Mouse (Mus musculus): ENCODE data around the gene Fkbp14.

Fkbp14 gene

DNA sequence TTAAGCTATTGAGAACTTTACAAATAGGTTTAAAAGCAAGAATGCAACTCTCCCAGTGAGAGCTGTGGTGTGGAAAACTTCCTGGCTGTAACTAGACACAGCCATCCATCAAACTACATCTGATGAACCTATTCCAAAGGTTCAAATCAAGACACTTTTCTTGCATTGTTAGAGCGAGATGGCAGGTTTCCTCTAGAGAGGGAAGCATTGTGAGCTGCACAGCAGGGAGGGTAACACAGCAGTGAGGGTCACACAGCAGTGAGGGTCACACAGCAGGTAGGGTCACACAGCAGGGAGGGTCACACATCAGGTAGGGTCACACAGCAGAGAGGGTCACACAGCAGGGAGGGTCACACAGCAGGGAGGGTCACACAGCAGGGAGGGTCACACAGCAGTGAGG lies 8.9 kb downstream of the Fkbp14 start:
- no peak for DNase-seq (ENCODE audit: low read depth)

DNA sequence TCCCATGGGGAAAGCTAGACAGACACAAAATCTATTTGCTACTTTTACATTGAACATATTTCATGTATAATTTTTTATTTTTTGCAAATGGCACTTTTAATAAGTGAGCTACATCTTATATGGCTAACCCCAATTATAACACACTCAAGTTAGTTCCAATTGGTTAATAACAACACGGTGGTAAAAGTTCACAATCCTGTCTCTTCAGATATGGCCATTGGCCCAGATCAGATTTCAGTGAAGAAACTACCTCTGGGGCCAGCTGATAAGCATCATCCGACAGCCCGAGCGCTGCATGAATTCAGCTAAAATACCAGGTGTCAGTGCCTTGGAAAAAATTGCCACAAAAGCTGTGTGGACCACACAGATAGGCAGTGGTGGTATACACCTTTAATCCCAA lies 9.4 kb downstream of the Fkbp14 start:
- DNase-seq (ENCODE audit: low read depth), result no peak

DNA sequence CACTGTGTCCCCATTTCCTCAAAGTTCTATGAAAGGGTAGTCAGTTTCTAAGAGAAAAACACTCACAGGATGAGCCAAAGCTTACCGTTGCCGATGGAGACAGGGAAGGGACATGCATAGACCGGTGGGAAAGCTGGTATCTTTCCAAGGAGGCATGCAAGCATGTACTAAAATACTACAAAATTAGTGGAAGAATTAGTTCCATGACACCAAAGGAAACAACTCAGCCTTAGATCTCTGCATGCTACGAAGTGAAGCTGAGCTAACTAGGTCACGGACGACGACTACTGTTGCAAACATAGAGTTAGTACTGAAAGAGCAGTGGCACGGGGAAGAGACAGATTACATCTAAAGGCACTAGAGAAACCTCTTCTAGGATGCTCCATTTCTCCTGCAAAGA lies 10.2 kb downstream of the Fkbp14 start:
- no peak for DNase-seq (ENCODE audit: low read depth)

DNA sequence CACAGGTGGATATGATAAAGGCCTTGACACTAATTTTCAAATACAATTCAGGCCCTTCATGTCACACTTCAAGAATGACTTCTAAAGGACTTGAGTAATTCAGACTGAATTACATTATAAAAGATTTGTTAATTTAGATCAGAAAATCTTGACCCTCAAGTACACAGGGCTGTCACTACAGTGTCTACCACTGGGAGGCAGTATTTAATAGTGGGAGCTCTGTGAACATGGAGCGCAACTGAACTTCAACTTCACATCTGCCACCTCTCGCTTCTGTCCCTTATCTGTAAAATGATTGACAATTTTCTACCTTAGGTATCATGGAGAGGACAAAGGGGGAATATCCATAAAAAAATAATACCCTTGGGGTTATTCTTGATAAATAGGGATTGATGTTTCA lies 10.9 kb downstream of the Fkbp14 start:
- peak; percentile 71 for DNase-seq (ENCODE audit: low read depth)

DNA sequence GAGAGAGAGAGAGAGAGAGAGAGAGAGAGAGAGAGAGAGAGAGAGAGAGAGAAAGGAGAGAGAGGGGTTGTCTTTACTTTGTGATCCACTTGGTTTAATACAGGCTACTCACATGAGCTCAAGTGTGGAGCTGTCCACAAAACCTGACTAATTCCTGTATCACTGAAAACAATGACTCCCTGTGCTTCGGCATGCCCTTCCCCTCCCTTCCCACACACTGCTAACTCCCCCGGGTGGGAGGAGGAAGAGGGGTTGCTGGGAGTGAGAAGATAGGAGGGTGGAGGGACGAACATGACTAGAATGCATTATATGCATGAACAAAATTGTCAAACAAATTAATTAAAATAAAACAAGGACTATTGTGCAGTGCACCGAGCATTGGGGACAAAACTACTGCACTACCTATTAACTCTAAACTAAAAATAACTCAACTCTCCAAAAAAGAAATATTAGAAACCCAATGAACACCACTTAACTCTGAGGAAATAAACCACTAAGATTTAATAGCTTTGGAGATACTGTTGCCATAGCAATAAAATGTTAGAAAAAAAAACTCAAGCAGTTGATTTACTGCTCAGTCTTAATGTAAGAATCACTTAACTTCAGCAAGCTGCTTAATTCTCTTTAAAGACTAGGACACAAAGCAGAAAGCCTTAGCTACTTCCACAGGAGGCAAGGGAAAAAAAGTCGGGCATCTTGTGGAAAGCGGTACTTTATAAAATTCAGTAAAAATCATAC lies 23.7 kb downstream of the Fkbp14 start:
- no peak for DNase-seq (ENCODE audit: low read depth)

DNA sequence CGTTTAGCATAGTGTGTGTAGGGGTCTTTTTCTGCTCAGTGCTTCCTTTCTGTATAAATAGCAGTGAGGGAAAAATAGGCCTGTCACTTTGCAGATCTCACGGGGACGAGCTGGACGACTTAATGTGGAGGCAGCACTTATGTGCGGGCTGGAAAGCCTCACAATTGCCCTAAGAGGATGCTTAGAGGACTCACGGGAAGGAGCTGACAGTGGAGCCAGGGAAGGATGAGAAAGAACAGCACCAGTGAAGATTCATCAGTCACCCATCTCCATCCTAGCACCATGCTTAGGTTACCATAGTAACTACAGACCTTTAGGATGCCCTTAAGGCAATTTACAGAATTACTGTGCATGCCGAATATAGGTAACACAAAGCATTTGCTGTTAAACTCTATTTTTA lies 27.3 kb downstream of the Fkbp14 start:
- DNase-seq (ENCODE audit: low read depth), result no peak

DNA sequence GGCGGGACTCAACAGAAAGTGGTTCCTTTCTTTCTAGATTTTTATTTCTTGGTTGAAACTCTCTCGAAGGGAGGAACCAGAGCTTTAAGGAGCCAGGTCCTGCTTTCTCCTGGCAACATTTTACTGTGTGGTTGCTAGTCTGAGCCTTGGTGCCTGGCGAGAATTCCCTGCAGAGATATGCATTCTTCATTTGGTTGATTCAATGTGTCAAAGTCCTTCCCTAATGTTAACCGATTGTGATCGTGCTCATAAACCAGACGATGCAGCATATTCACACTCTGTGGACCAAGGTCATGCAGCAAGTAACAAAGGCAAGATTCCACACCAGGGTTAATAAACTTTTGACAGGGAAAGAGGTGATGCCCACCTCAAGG lies 30.6 kb downstream of the Fkbp14 start:
- no peak for DNase-seq (ENCODE audit: low read depth)

DNA sequence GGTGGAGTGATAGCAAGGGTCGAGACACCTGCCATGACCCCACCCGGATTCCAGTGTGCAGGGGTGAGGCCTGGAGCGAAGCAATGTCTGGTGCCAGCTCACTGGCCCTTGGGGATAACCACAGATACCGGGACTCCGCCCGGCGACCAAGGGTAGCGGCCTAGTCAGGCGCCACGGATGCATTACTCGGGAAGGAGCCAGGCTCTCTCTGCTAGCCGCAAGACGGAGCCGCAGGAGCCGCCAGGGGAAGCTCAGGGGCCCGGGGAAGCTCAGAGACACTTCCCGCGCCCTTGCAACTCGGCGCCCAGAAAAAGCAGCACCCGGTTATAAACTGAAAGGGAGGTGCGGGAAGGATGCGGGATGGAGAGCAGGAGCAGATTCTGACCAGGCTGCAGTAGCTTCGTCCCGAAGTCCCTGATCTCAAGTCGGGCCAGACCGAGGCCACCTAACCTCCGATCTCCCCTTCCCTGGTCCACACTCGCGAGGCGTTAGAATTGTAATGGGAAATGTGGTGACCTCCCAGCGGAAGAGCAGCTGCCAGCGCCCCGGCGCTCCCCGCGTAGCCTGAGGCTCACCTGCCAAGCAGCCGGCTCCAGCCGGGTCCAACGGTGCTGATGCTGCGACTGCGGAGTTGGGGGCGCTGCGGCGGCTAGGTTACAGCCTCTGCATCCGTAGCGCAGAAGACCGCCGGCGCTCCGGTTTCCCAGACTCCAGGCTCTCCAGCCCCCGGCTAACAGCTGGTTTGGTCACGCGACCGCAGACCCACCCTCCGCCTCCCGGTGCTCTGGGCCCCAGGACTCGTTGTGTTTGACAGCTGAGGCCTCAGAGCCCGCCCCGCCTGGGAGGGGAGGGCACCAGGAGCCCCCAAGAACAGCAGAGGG lies 31.2 kb downstream of the Fkbp14 start, which contains the start of gene Scrn1:
TSS of gene Scrn1 (minus strand) at position 825 of the 881 bp plus-strand sequence.
- peak; percentile 3 for DNase-seq (ENCODE audit: low read depth)

DNA sequence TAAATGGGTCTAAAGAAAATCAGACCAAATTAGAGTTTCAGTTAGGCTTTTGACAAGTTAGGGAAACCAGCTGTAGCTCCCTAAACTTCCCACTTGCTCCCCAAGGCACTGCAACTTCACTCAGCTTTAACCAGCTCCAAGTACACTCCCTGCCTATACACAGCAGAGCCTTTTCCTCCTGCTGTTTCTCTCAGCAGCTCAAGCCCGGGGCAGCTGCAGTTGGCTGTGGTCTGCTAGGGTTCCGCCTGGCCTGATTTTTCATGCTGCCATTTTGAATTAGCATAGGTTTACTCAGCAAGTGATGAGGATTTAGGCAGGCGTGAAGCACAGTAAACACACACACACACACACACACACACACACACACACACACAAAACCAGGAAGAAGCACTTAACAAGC lies 32.1 kb downstream of the Fkbp14 start:
- DNase-seq (ENCODE audit: low read depth), result no peak

DNA sequence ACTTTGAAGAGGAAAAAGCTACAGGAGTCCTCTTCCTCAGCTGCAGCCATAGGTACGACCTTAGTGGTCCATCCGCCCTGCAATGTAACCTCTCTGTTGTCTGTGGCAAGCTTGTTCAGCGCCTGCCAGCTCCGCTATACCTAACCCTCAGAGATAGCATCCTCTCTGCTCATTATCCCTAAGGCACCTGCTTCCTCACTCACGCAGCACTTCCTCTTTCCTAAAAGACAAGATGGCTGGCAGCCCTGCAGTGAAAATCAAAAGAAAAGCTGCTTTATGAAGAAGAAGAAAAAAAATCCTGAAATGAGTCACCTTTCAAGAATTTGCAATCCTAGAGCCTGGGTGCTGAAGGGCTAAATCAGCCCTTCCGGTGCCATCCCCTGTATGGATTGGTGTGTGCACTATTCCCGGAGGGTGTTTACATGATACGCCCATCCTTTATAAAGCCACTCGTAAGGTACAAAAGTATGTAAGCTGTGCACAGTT lies 32.6 kb downstream of the Fkbp14 start:
- DNase-seq (ENCODE audit: low read depth), result no peak

DNA sequence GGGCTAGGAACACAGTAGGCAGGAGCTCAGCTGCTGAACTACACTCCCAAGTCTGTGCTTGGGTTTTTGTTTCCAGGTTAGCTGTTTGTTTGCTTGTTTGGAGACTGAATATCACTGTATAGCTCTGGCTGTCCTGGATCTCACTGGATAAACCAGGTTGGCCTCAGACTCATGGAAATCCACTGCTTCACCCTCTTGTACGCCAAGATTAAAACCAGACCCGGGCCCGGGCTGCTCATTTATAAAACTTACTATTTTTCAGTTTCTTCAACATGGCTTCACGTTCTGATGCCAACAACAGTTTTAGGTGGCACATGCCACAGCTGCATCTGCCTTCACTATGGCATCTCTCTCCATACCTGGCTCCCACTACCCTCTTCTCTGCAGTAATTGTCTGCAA lies 33.5 kb downstream of the Fkbp14 start:
- no peak for DNase-seq (ENCODE audit: low read depth)

DNA sequence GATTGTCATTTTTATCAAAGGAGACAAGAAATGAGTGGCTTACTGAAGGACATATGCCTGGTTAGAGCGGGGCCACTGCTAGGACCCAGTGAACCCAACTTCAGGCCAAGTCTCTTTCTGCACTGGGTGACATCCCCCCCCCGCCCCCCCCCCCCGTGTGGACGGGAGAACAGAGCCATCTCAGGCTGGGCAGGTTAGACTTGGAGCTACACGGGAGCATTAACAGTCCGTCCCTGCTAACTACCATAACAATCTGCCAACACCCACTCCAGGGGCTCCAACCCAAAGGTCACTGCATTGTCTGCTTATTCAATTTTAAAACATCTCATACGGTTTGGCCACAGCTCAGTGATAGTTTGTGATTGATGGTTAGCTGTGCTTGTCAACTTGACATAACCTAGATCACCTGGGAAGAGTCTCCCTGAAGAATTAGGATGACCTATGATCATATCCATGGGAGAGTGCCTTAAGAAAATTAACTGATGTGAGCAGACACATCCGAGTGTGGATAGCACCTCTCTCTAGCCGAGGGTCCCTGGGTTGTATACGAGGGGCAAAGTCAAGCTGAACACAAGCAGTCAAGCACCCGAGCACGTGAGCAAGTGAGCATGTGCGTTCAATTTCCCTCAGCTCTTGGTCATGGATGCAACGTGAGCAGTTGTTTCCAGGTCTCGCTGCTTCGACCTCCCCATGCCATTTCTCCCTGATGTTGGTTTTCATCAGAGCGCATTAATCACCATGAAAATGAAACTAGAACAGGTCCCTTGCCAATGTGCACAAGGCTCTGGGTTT lies 34.9 kb downstream of the Fkbp14 start:
- DNase-seq (ENCODE audit: low read depth), result no peak

DNA sequence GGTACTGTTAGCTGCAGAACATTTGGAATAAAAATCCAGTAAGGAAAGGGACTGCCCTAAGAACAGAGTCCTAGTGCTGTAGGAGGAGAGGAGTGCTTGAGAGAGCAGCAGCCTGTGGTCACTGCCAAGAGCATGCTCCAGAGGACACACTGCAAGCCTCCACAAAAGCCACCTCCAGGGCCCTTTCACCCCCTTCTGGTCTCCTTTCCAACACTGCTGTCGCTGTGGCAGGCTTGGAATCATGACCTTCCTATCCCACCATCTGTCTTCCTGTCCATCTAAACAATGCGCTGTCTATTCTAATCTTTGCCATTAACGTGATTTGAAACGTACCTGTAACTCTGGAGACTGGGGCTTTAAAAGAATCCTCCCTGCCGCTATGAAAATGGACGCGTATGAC lies 38.6 kb downstream of the Fkbp14 start:
- DNase-seq (ENCODE audit: low read depth), result no peak

DNA sequence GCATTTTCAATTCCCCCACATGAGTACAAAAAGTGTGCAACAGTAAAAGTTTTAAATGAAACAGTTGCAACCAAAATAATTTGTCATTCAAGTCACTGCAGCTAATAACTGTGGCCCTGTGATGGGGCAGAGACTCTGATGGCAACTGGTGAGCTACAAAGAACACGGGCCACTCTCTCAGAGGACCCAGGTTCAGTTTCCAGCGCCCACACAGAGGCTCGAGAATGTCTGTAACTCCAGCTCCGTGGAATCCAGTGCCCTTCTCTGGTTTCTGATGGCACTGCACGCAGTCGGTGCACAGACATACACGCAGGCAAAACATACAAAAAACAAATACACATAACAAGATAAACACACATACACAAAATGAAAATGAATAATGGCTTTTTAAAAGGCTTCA lies 39.4 kb downstream of the Fkbp14 start:
- DNase-seq (ENCODE audit: low read depth), result no peak

DNA sequence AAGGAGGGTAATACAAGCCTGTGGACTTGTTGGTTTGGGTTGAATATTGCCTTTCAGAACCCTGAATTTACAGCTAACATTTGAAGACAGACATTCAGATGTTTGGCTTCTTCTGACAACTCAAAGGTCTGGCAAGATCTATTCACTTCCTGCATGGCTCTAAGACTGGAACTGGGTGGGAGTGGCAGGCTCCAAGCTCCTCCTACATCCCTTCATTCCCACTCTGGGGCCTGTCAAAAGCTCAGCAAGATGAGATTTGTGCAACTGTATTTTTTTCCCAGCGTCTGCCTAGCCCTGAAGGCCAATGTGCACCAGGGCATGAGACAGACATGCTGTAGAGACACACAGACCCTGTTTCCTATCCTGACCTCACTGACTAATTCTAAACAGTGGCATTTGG lies 41.3 kb downstream of the Fkbp14 start:
- no peak for DNase-seq (ENCODE audit: low read depth)

DNA sequence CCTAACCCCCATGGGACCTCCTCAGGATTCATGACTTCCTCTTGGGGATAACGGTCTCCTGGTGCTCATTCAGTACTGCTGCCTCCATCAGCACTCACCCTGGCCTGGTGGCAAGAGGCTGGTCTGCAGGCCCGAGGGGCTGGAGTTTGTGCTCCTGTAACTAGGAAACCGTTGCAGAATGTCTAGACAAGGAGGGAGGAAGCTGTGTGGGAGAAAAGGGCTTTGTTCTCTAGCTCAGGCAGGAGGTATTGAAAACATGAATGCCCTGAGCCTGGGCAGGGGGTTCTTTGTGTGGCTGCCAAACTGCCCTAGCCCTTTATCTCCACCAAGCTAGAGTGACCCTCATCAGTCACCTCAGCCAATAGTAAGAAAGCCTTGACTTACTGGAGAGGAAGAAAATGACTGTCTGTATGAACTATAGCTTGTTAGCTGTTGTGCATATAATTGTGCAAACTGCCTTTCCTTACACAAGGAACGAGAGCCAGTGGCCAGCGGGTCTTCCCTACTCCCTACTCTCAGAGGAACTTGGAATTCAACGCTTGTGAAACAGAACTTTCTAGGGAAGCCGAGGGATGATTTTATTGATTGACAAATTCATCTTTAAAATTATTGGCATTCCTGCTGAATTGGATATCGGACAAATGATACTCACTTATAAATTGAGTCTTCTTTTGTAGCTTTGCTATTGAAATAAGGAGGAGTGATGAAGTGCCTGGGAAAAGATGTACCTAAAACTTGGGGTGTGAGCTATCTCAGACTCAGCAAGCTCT lies 42.6 kb downstream of the Fkbp14 start:
- DNase-seq (ENCODE audit: low read depth), result no peak

DNA sequence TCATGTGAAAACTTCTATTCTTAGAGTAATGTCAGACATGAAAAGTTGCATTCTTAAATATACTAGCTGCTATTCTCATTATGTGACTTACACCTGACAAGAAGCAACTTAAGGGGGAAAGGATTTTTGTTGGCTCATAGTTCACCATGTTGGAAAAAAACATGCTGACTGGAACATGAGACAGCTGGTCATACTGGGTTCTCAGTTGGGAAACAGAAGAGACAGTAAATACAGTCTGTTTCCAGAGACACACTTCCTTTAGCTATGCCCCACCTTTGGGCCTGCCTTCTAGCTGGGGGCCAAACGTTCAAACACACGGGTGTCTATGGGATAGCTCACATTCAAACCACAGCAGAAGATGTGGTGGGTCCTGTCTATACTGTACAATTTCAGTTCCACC lies 43.5 kb downstream of the Fkbp14 start:
- no peak for DNase-seq (ENCODE audit: low read depth)

DNA sequence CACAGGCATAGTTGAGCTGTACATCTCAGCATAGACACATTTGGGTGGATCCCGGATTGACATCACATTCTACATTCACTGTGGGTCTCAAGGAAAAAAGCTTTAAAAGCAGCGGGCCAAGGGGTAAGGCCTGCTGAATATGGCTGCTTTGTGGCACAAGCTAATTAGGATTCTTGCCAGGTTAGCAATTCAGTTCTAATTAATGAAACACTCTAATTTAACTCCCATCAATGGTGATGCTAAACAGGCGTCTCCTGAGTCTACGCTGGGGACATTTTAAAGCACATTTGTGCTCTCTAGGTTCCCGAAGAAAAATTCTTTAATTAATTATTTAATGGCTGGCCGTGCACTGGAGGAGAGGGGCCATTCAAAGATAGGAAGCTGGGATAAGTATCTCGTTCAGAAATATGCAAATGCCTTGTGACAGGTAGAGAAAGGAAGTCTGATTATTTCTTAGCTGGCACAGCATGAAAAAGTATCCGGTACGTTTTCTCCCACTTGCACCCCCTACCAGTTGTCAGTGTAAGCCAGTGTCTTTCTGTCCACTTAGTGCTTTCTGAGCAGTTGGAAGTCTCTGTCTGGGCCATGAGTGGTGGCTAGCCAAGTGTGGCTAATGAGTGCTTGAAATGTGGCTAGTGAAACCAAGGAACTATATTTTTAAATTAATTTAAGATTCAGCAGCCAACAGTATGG lies 44.2 kb downstream of the Fkbp14 start:
- DNase-seq (ENCODE audit: low read depth), result no peak

DNA sequence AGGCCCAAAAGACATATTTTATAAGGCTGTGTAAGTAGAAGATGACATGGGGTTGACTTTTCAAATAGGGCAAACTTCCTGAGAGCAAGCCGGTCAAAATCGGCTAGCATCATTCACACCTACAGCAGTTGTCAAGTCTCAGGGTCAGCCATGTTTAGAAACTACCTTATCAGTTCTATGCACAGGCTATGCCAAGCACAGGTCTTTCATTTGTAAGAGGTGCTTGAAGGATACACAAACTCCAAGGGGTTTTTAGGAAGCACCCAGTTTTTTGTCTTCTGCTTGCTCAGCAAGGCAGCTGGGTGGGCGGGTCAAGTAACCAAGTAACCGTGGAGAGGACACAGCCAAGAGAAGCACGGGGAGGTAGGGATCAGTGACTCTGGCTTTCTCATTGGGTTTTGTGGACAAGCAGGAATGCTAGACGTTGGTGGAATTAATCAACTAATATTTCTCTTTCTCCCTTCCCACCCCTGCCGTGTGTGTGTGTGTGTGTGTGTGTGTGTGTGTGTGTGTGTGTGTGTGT lies 46.2 kb downstream of the Fkbp14 start:
- DNase-seq (ENCODE audit: low read depth), result no peak

DNA sequence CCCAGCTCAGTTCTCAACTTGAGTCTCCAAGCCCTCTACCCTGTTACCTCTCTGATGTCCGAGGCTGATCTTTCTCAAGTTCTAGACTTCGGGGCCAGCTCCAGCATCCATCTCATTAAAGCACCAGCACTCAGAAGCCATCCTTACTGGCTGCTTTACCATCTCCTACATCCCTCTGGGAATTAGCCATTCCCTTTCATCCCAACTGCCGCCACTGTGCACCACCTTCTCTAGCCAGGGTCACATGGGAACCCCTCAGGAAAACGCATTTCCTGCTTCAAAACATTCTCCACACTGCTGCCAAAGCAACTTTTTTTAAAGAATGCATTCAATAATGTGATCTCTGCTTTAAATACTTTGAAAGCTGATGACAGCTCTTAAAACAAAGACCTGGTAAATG lies 47.8 kb downstream of the Fkbp14 start:
- no peak for DNase-seq (ENCODE audit: low read depth)
